Mouse (Mus musculus): ENCODE measurements around the gene Mycbp2. TPM values are rescaled to one million over a fixed set of nuclear protein-coding genes. Genes with fewer than 3 reads are reported as not detected.

Mycbp2 gene
- polyA plus RNA-seq, 1 experiment from 2014 or later, result 24.5 TPM

GRCm38 (mm10) chr14:103256866-103257265, 89.7 kb downstream of the Mycbp2 start:
- Histone ChIP-seq H3K4me3 (no peak overlapping the region), H3K9me3 (no peaks in the 10 kb centered on the region), H3K27ac (no peak overlapping the region), H3K4me1 (no peaks in the 10 kb centered on the region), H3K36me3 (peaks cover 14% of the 10 kb centered on the region), H3K27me3 (no peaks in the 10 kb centered on the region), H3K4me2 (replicated peaks) (no peak overlapping the region), H3K9ac (no peak overlapping the region)
- WGBS, result 92% methylated on average over 7 of the region's 7 CpGs
- ATAC-seq (ENCODE audit: insufficient number of reproducible peaks, insufficient read depth, low FRiP score, low TSS enrichment), result no peak

- Histone ChIP-seq H3K4me2 (replicated peaks) (no peak overlapping the region), H3K27ac (no peak overlapping the region), H3K36me3 (no peaks in the 10 kb centered on the region), H3K4me3 (no peak overlapping the region), H3K9ac (no peak overlapping the region), H3K4me1 (no peaks in the 10 kb centered on the region), H3K9me3 (no peaks in the 10 kb centered on the region), H3K27me3 (no peaks in the 10 kb centered on the region)
- ATAC-seq (ENCODE audit: insufficient number of reproducible peaks, insufficient read depth, low FRiP score, low TSS enrichment), result no peak
- 77% methylated on average over 2 of the region's 2 CpGs for WGBS
These were observed 92.3 kb downstream of the Mycbp2 start for GRCm38 (mm10) chr14:103254311-103254710.

GRCm38 (mm10) chr14:103242020-103242419, 104.6 kb downstream of the Mycbp2 start:
- H3K36me3 ChIP-seq, result peaks cover 16% of the 10 kb centered on the region
- 97% methylated on average over 6 of the region's 6 CpGs for WGBS
- ATAC-seq (ENCODE audit: insufficient number of reproducible peaks, insufficient read depth, low FRiP score, low TSS enrichment), result no peak
- no peak overlapping the region for H3K9ac ChIP-seq
- H3K9me3 ChIP-seq, result no peaks in the 10 kb centered on the region
- no peaks in the 10 kb centered on the region for H3K27me3 ChIP-seq
- H3K4me1 ChIP-seq, result no peaks in the 10 kb centered on the region
- H3K27ac ChIP-seq, result no peak overlapping the region
- no peak overlapping the region for H3K4me3 ChIP-seq
- H3K4me2 ChIP-seq (replicated peaks), result no peak overlapping the region

- no peaks in the 10 kb centered on the region for H3K27me3 ChIP-seq
- H3K4me2 ChIP-seq (replicated peaks), result no peak overlapping the region
- H3K9me3 ChIP-seq, result no peaks in the 10 kb centered on the region
- no peak overlapping the region for H3K4me3 ChIP-seq
- no peak overlapping the region for H3K9ac ChIP-seq
- H3K4me1 ChIP-seq, result no peaks in the 10 kb centered on the region
- peaks cover 11% of the 10 kb centered on the region for H3K36me3 ChIP-seq
- no peak for ATAC-seq (ENCODE audit: insufficient number of reproducible peaks, insufficient read depth, low FRiP score, low TSS enrichment)
- WGBS, result 93% methylated on average over 6 of the region's 6 CpGs
- H3K27ac ChIP-seq, result no peak overlapping the region
These were observed 111.8 kb downstream of the Mycbp2 start for GRCm38 (mm10) chr14:103234770-103235169.

- H3K4me1 ChIP-seq, result no peaks in the 10 kb centered on the region
- H3K4me3 ChIP-seq, result no peak overlapping the region
- 74% methylated on average over 12 of the region's 12 CpGs for WGBS
- H3K27ac ChIP-seq, result no peak overlapping the region
- no peaks in the 10 kb centered on the region for H3K27me3 ChIP-seq
- H3K9ac ChIP-seq, result no peak overlapping the region
- H3K4me2 ChIP-seq (replicated peaks), result no peak overlapping the region
- peaks cover 11% of the 10 kb centered on the region for H3K36me3 ChIP-seq
- ATAC-seq (ENCODE audit: insufficient number of reproducible peaks, insufficient read depth, low FRiP score, low TSS enrichment), result no peak
- H3K9me3 ChIP-seq, result no peaks in the 10 kb centered on the region
These were observed 112.7 kb downstream of the Mycbp2 start for GRCm38 (mm10) chr14:103233640-103234593.

- 0 out of 2 replicates have a peak, but pooled peaks have one; percentile 47 for ATAC-seq (ENCODE audit: insufficient number of reproducible peaks, insufficient read depth, low FRiP score, low TSS enrichment)
- Histone ChIP-seq H3K9me3 (no peaks in the 10 kb centered on the region), H3K4me3 (no peak overlapping the region)
These were observed 124.3 kb downstream of the Mycbp2 start for GRCm38 (mm10) chr14:103222356-103222755.

GRCm38 (mm10) chr14:103221751-103222150, 124.9 kb downstream of the Mycbp2 start:
- 79% methylated on average over 3 of the region's 3 CpGs for WGBS
- Histone ChIP-seq H3K4me1 (no peaks in the 10 kb centered on the region), H3K27ac (no peak overlapping the region), H3K4me3 (no peak overlapping the region), H3K9me3 (no peaks in the 10 kb centered on the region), H3K4me2 (replicated peaks) (no peak overlapping the region), H3K36me3 (peaks cover 45% of the 10 kb centered on the region), H3K9ac (no peak overlapping the region), H3K27me3 (no peaks in the 10 kb centered on the region)
- no peak for ATAC-seq (ENCODE audit: insufficient number of reproducible peaks, insufficient read depth, low FRiP score, low TSS enrichment)

More at GRCm38 (mm10) chr14:103222356-103222755, 124.3 kb downstream of the Mycbp2 start:
- Histone ChIP-seq H3K4me1 (no peaks in the 10 kb centered on the region), H3K4me2 (replicated peaks) (no peak overlapping the region), H3K27ac (no peak overlapping the region), H3K36me3 (peaks cover 45% of the 10 kb centered on the region), H3K9ac (no peak overlapping the region), H3K27me3 (no peaks in the 10 kb centered on the region)
- 79% methylated on average over 2 of the region's 2 CpGs for WGBS

GRCm38 (mm10) chr14:103216331-103216730, 130.3 kb downstream of the Mycbp2 start:
- 87% methylated on average over 3 of the region's 3 CpGs for WGBS
- H3K9ac ChIP-seq, result no peak overlapping the region
- H3K27me3 ChIP-seq, result no peaks in the 10 kb centered on the region
- no peak overlapping the region for H3K4me3 ChIP-seq
- no peaks in the 10 kb centered on the region for H3K9me3 ChIP-seq
- no peak overlapping the region for H3K27ac ChIP-seq
- H3K36me3 ChIP-seq, result peaks cover 36% of the 10 kb centered on the region
- no peak for ATAC-seq (ENCODE audit: insufficient number of reproducible peaks, insufficient read depth, low FRiP score, low TSS enrichment)
- H3K4me1 ChIP-seq, result no peaks in the 10 kb centered on the region
- no peak overlapping the region for H3K4me2 ChIP-seq (replicated peaks)

- no peak overlapping the region for H3K4me3 ChIP-seq
- no peak overlapping the region for H3K4me2 ChIP-seq (replicated peaks)
- no peak for ATAC-seq (ENCODE audit: insufficient number of reproducible peaks, insufficient read depth, low FRiP score, low TSS enrichment)
- 79% methylated on average over 3 of the region's 3 CpGs for WGBS
- no peaks in the 10 kb centered on the region for H3K27me3 ChIP-seq
- H3K9me3 ChIP-seq, result no peaks in the 10 kb centered on the region
- H3K4me1 ChIP-seq, result no peaks in the 10 kb centered on the region
- no peak overlapping the region for H3K9ac ChIP-seq
- no peak overlapping the region for H3K27ac ChIP-seq
- H3K36me3 ChIP-seq, result peaks cover 42% of the 10 kb centered on the region
These were observed 160.0 kb downstream of the Mycbp2 start for GRCm38 (mm10) chr14:103186658-103187057.

GRCm38 (mm10) chr14:103186076-103186475, 160.5 kb downstream of the Mycbp2 start:
- 95% methylated on average over 4 of the region's 4 CpGs for WGBS
- ATAC-seq (ENCODE audit: insufficient number of reproducible peaks, insufficient read depth, low FRiP score, low TSS enrichment), result no peak
- no peak overlapping the region for H3K27ac ChIP-seq
- no peaks in the 10 kb centered on the region for H3K9me3 ChIP-seq
- no peak overlapping the region for H3K4me3 ChIP-seq
- H3K4me2 ChIP-seq (replicated peaks), result no peak overlapping the region
- H3K36me3 ChIP-seq, result peaks cover 40% of the 10 kb centered on the region
- no peaks in the 10 kb centered on the region for H3K4me1 ChIP-seq
- H3K27me3 ChIP-seq, result no peaks in the 10 kb centered on the region
- H3K9ac ChIP-seq, result no peak overlapping the region

GRCm38 (mm10) chr14:103180096-103180495, 166.5 kb downstream of the Mycbp2 start:
- Histone ChIP-seq H3K36me3 (peaks cover 15% of the 10 kb centered on the region), H3K4me1 (no peaks in the 10 kb centered on the region), H3K27me3 (no peaks in the 10 kb centered on the region), H3K4me2 (replicated peaks) (no peak overlapping the region), H3K27ac (no peak overlapping the region), H3K4me3 (no peak overlapping the region), H3K9me3 (no peaks in the 10 kb centered on the region), H3K9ac (no peak overlapping the region)
- WGBS, result 97% methylated on average over 2 of the region's 2 CpGs
- ATAC-seq (ENCODE audit: insufficient number of reproducible peaks, insufficient read depth, low FRiP score, low TSS enrichment), result no peak

GRCm38 (mm10) chr14:103162923-103163322, 183.7 kb downstream of the Mycbp2 start:
- Histone ChIP-seq H3K4me1 (no peaks in the 10 kb centered on the region), H3K27ac (no peak overlapping the region), H3K9me3 (no peaks in the 10 kb centered on the region), H3K4me3 (no peak overlapping the region), H3K9ac (no peak overlapping the region), H3K4me2 (replicated peaks) (no peak overlapping the region), H3K36me3 (peaks cover 9% of the 10 kb centered on the region; the same call in 1 of the 2 replicates), H3K27me3 (no peaks in the 10 kb centered on the region)
- ATAC-seq (ENCODE audit: insufficient number of reproducible peaks, insufficient read depth, low FRiP score, low TSS enrichment), result no peak
- WGBS, result 76% methylated on average over 5 of the region's 5 CpGs
